Mouse (Mus musculus): ENCODE measurements around the gene Iqschfp.

DNA sequence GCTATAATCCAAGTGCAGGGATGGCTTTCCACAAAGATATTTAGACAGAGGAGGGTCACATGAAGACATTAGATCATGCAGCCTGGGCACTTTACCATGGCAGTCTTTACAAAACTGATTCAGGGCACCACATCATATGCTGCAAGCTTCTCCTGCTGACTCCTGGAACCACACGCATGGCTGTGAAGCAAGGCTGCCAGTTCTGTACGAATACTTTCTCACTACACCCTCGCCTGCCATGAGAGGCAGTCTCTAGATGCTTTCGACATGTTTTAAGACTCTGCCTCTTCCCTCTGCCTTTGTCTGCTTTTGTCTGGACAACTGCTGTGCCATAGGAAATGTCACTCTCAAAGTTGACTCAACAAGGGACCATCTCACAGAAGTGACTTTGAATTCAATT is 318.4 kb downstream of the Iqschfp start:
- no peak for TF ChIP-seq GATA1 (IDR thresholded peaks at IDR 0.05; ENCODE audit: borderline replicate concordance, low read length)
- no peak for TF ChIP-seq FLI1 (IDR thresholded peaks at IDR 0.05; ENCODE audit: low read length)

Measured in megakaryocyte, embryonic 14.5 days (primary cell).